Mouse (Mus musculus) B cell, adult 67 days (primary cell): Measurements from ENCODE around the gene Cyp26b1. TPM values are rescaled to one million over a fixed set of nuclear protein-coding genes. Genes with fewer than 3 reads are reported as not detected.

Experiments
- total RNA-seq, 2 experiments: library from RNA; stranded (reverse); gene quantifications; 4 replicates each; pipeline ENCODE4 v1.2.4; 2023

Cyp26b1 gene
- total RNA-seq, result not detected

GRCm38 (mm10) chr6:84593693-84594092, at the start of gene Cyp26b1:
TSS of gene Cyp26b1 (minus strand) at chr6:84593908.

